Mouse (Mus musculus): ENCODE measurements around the gene Mcrs1. TPM values are rescaled to one million over a fixed set of nuclear protein-coding genes. Genes with fewer than 3 reads are reported as not detected.

Gene Mcrs1
- polyA plus RNA-seq, 1 experiment from 2014 or later = 131 TPM

DNA sequence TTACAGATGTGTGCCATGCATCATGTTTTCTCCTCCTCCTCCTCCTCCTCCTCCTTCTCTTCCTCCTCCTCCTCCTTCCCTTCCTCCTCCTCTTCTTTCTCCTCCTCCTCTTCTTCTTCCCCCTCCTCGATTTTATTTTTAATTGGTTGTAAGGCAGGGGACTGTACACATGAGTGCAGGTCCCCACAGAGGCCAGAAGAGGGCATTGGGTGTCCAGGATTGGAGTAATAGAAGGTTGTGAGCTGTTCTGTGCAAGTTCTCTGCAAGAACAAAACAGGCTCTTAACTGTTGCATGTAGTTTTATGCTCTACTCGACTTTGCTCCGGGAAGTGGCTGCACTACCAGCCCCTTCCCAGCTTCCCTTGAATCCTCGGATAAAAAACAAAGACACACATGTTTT lies 11.6 kb downstream of the Mcrs1 start:
- H3K36me3 ChIP-seq (ENCODE audit: control insufficient read depth, insufficient read depth, low read length) = peaks cover 22% of the 10 kb centered on the region
- no peak for ATAC-seq (ENCODE audit: low read depth)
- no peak overlapping the region for H3K4me3 ChIP-seq (ENCODE audit: low read length)
- no peak overlapping the region for H3K27ac ChIP-seq (ENCODE audit: low read length)
- H3K9ac ChIP-seq (ENCODE audit: low read length) = no peak overlapping the region
- H3K9me3 ChIP-seq (ENCODE audit: control insufficient read depth, low read length) = no peaks in the 10 kb centered on the region
- H3K27me3 ChIP-seq (ENCODE audit: control insufficient read depth, insufficient read depth, low read depth, low read length) = no peaks in the 10 kb centered on the region
- 71% methylated on average over 4 of the region's 4 CpGs for WGBS
- H3K4me1 ChIP-seq (replicated peaks; ENCODE audit: control insufficient read depth, insufficient read depth, low read length) = no peaks in the 10 kb centered on the region
- H3K4me2 ChIP-seq (ENCODE audit: low read depth, low read length) = no peak overlapping the region

DNA sequence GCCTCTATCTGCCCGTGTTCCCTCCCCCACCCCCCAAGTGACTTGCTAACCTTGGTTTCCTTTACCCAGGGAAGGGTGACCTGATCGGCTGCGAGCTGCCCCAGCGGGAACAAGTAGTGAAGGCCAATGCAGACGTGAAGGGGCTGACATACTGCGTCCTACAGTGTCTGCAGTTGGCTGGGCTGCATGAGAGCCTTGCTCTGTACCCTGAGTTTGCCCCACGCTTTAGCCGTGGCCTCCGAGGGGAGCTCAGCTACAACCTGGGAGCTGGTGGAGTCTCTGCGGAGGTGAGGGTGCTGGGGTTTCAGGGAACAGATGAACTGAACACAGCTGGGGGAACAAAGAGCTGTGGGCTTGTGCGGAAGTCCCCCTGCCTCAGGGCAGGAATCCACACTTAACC lies 13.8 kb downstream of the Mcrs1 start:
- Histone ChIP-seq H3K27ac (ENCODE audit: low read length) (no peak overlapping the region), H3K27me3 (ENCODE audit: control insufficient read depth, insufficient read depth, low read depth, low read length) (peaks cover 7% of the 10 kb centered on the region), H3K9ac (ENCODE audit: low read length) (no peak overlapping the region), H3K4me1 (replicated peaks; ENCODE audit: control insufficient read depth, insufficient read depth, low read length) (no peaks in the 10 kb centered on the region), H3K4me3 (ENCODE audit: low read length) (no peak overlapping the region), H3K4me2 (ENCODE audit: low read depth, low read length) (no peak overlapping the region), H3K36me3 (ENCODE audit: control insufficient read depth, insufficient read depth, low read length) (peaks cover 10% of the 10 kb centered on the region), H3K9me3 (ENCODE audit: control insufficient read depth, low read length) (no peaks in the 10 kb centered on the region)
- no peak for ATAC-seq (ENCODE audit: low read depth)
- 49% methylated on average over 11 of the region's 11 CpGs for WGBS

DNA sequence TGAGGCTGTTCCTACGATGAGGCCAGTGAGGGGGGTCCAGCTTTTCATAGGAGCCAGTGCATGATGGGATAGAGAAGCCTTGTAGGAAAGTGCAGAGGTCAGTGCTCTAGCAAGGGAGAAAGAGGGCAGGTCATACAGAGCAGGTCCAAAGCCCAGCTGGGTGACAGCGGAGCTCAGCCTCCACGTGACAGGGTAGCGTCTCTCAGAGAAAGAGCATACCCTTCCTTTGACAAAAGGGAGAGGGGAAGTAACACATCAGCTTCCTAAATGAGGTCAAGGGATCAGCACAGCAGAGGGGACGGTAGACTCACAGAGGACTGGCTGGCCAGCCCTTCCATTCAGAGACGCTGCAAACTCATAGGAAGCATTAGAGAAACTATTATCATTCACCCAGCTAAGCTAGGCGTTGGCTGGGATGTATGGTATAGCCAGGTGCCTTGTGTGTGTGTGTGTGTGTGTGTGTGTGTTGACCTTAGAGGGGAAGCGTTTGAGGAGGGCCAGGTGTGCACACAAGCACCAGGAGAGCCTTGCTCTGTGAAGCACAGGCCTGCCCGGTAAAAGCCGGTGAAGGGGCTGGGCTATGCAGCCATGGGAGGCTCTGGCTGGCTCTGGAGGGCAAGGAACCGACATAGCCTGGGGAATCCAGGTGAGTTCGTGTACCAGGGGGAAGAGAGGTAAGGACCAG lies 17.3 kb downstream of the Mcrs1 start:
- no peak overlapping the region for H3K27ac ChIP-seq (ENCODE audit: low read length)
- peaks cover 12% of the 10 kb centered on the region for H3K27me3 ChIP-seq (ENCODE audit: control insufficient read depth, insufficient read depth, low read depth, low read length)
- no peaks in the 10 kb centered on the region for H3K9me3 ChIP-seq (ENCODE audit: control insufficient read depth, low read length)
- no peaks in the 10 kb centered on the region for H3K4me1 ChIP-seq (replicated peaks; ENCODE audit: control insufficient read depth, insufficient read depth, low read length)
- no peak overlapping the region for H3K4me3 ChIP-seq (ENCODE audit: low read length)
- H3K36me3 ChIP-seq (ENCODE audit: control insufficient read depth, insufficient read depth, low read length) = no peaks in the 10 kb centered on the region
- no peak overlapping the region for H3K9ac ChIP-seq (ENCODE audit: low read length)
- no peak for ATAC-seq (ENCODE audit: low read depth)
- no peak overlapping the region for H3K4me2 ChIP-seq (ENCODE audit: low read depth, low read length)
- WGBS = 33% methylated on average over 12 of the region's 12 CpGs

DNA sequence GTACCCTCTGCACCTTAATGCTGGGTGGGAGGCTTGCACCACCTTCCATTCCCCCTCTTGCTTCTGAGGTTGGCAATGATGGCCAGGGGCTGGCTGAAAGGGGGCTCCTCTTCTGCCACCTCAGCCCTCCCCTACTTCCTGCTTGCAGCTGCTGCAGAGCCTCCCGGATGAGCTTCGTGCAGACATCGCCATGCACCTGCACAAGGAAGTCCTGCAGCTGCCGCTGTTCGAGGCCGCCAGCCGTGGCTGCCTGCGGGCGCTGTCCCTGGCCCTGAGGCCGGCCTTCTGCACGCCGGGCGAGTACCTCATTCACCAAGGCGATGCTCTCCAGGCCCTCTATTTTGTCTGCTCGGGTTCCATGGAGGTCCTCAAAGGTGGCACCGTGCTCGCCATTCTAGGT lies 18.0 kb downstream of the Mcrs1 start:
- Histone ChIP-seq H3K27ac (ENCODE audit: low read length) (no peak overlapping the region), H3K27me3 (ENCODE audit: control insufficient read depth, insufficient read depth, low read depth, low read length) (peaks cover 20% of the 10 kb centered on the region), H3K4me1 (replicated peaks; ENCODE audit: control insufficient read depth, insufficient read depth, low read length) (no peaks in the 10 kb centered on the region), H3K4me2 (ENCODE audit: low read depth, low read length) (no peak overlapping the region), H3K9me3 (ENCODE audit: control insufficient read depth, low read length) (no peaks in the 10 kb centered on the region), H3K9ac (ENCODE audit: low read length) (no peak overlapping the region), H3K4me3 (ENCODE audit: low read length) (no peak overlapping the region), H3K36me3 (ENCODE audit: control insufficient read depth, insufficient read depth, low read length) (no peaks in the 10 kb centered on the region)
- 52% methylated on average over 17 of the region's 17 CpGs for WGBS
- ATAC-seq (ENCODE audit: low read depth) = no peak

DNA sequence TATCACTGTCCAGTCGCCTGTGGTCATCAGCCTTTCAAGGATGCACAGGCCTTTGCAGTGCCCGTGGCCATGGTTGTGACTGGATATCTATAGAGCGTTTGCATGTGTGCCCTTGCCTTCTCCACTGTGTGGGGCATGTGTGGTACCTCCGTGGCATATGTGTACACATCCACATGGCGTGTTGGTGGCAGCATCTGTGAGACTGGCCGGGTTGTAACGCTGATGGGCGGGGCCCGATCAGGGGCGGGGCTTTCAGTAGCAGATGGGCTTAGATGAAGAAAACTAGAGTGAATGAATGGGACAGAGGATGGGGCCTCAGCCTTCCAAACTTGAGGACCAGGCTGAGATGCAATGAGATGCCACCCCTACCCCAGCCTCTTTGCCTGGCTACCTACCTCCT lies 19.8 kb downstream of the Mcrs1 start:
- 62% methylated on average over 10 of the region's 10 CpGs for WGBS
- H3K4me2 ChIP-seq (ENCODE audit: low read depth, low read length) = no peak overlapping the region
- H3K4me3 ChIP-seq (ENCODE audit: low read length) = no peak overlapping the region
- H3K27me3 ChIP-seq (ENCODE audit: control insufficient read depth, insufficient read depth, low read depth, low read length) = peaks cover 35% of the 10 kb centered on the region
- no peaks in the 10 kb centered on the region for H3K4me1 ChIP-seq (replicated peaks; ENCODE audit: control insufficient read depth, insufficient read depth, low read length)
- no peaks in the 10 kb centered on the region for H3K9me3 ChIP-seq (ENCODE audit: control insufficient read depth, low read length)
- no peak overlapping the region for H3K27ac ChIP-seq (ENCODE audit: low read length)
- no peak for ATAC-seq (ENCODE audit: low read depth)
- no peak overlapping the region for H3K9ac ChIP-seq (ENCODE audit: low read length)
- no peaks in the 10 kb centered on the region for H3K36me3 ChIP-seq (ENCODE audit: control insufficient read depth, insufficient read depth, low read length)

DNA sequence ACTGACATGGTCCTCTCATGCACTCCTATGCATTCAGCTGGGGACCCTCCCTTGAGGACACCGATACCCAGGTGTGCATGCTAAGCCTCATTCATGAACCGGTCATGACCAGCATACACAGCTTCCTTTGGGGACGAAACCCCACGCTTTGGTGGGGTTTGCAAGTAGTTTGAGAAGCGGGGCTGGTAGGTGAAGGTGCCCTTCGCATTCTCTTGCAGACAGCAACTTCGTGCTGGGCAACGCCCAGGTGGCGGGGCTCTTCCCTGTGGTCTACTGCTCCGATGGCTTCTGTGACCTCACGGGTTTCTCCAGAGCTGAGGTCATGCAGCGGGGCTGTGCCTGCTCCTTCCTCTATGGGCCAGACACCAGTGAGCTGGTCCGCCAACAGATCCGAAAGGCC lies 25.7 kb downstream of the Mcrs1 start:
- 23% methylated on average over 14 of the region's 14 CpGs for WGBS
- H3K9ac ChIP-seq (ENCODE audit: low read length) = no peak overlapping the region
- no peak overlapping the region for H3K27ac ChIP-seq (ENCODE audit: low read length)
- peaks cover 86% of the 10 kb centered on the region for H3K27me3 ChIP-seq (ENCODE audit: control insufficient read depth, insufficient read depth, low read depth, low read length)
- H3K4me2 ChIP-seq (ENCODE audit: low read depth, low read length) = no peak overlapping the region
- peaks cover 24% of the 10 kb centered on the region for H3K4me1 ChIP-seq (replicated peaks; ENCODE audit: control insufficient read depth, insufficient read depth, low read length)
- H3K36me3 ChIP-seq (ENCODE audit: control insufficient read depth, insufficient read depth, low read length) = no peaks in the 10 kb centered on the region
- ATAC-seq (ENCODE audit: low read depth) = no peak
- H3K9me3 ChIP-seq (ENCODE audit: control insufficient read depth, low read length) = no peaks in the 10 kb centered on the region
- H3K4me3 ChIP-seq (ENCODE audit: low read length) = no peak overlapping the region; the same call in 1 of the 2 replicates

DNA sequence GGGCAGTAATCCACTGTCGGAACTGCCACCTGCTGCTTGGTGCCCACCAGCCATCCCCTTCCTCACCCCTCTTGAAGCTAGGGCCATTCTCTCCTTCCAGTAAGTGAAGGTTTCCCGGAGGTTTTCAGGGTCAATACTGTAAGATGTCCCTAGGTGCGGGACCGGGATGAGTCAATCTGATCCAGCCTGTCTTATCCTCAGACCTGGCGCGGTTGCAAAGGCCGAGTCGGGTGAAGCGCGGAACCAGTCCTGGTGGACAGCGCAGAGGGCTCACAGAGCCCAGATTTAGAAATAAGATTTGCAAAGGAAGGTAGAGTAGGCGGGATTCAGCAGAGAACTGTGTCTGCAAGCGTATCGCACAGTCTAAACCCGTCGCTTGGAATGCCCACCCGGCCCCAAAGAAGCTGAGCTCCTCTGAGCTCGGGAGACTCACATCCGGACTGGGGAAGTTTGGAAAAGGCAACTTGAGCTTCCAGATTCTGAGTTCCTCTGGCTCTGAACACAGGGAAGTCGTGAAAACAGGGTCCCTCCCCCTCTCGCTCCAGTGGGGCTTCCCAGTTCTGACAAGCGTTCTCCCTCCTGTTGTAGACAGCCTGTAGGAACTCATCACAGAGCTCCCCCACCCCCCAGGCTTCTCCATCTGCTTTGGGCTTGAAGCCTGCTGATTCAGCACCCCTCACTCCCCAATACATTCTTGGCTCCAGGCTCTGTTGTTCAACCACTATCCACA lies 26.5 kb downstream of the Mcrs1 start:
- ATAC-seq (ENCODE audit: low read depth) = peak; percentile 26; the same call in 1 of the 2 replicates
- WGBS = 2% methylated on average over 22 of the region's 22 CpGs
- H3K27me3 ChIP-seq (ENCODE audit: control insufficient read depth, insufficient read depth, low read depth, low read length) = peaks cover 90% of the 10 kb centered on the region
- peak overlapping the region; percentile 88 for H3K4me2 ChIP-seq (ENCODE audit: low read depth, low read length)
- H3K4me1 ChIP-seq (replicated peaks; ENCODE audit: control insufficient read depth, insufficient read depth, low read length) = peaks cover 24% of the 10 kb centered on the region
- H3K27ac ChIP-seq (ENCODE audit: low read length) = no peak overlapping the region
- H3K9ac ChIP-seq (ENCODE audit: low read length) = no peak overlapping the region
- no peaks in the 10 kb centered on the region for H3K9me3 ChIP-seq (ENCODE audit: control insufficient read depth, low read length)
- H3K4me3 ChIP-seq (ENCODE audit: low read length) = peak overlapping the region; percentile 54
- no peaks in the 10 kb centered on the region for H3K36me3 ChIP-seq (ENCODE audit: control insufficient read depth, insufficient read depth, low read length)

DNA sequence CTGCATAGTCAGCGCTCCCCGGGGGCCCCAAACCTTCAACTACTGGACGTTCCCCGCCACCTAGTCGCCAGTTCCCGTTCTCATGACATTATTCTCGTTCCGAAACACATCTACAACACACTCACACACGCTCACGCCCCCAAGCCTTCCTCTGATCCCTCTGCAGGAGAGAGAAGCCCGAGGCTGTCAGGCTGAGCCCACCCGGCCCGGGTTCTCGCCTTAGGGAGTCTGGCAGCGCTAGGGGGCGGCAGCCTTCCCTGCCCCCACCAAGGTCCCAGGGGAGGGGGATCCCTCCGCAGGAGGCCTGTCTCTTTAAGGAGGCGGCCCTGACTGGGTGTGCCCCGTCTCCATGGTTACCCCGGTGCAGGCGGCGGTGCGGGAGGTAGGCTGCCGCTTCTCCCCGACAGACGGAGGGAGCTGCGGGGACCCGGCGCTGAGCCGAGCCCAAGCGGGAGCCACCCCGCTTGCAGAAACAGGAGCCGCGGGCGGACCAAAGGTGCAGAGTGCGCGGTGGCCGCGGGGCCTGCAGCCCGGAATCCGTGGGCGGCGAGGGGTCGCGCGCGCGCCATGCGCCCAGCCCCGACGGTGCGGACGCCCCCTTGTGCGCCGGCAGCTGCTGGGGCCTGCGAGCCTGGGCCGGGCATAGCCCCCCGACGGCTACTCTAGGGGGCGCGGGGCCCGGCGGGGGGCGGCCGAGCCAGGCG lies 27.4 kb downstream of the Mcrs1 start, which contains the start of gene Kcnh3:
Gene Kcnh3 (plus strand): TSS at position 654 of the 704 bp plus-strand sequence.
- peak within 1 kb of the TSS; percentile 36 for H3K9ac ChIP-seq (ENCODE audit: low read length)
- H3K27ac ChIP-seq (ENCODE audit: low read length) = no peak within 1 kb of the TSS
- peak within 1 kb of the TSS; percentile 54 for H3K4me3 ChIP-seq (ENCODE audit: low read length)
- H3K36me3 ChIP-seq (ENCODE audit: control insufficient read depth, insufficient read depth, low read length) = no peaks in the 10 kb centered on the region
- peak; percentile 68 for ATAC-seq (ENCODE audit: low read depth)
- H3K27me3 ChIP-seq (ENCODE audit: control insufficient read depth, insufficient read depth, low read depth, low read length) = peaks cover 94% of the 10 kb centered on the region
- H3K4me2 ChIP-seq (ENCODE audit: low read depth, low read length) = peak within 1 kb of the TSS; percentile 88
- H3K9me3 ChIP-seq (ENCODE audit: control insufficient read depth, low read length) = no peaks in the 10 kb centered on the region
- H3K4me1 ChIP-seq (replicated peaks; ENCODE audit: control insufficient read depth, insufficient read depth, low read length) = peaks cover 24% of the 10 kb centered on the region
- WGBS = under 1% methylated on average over 54 of the region's 66 CpGs

DNA sequence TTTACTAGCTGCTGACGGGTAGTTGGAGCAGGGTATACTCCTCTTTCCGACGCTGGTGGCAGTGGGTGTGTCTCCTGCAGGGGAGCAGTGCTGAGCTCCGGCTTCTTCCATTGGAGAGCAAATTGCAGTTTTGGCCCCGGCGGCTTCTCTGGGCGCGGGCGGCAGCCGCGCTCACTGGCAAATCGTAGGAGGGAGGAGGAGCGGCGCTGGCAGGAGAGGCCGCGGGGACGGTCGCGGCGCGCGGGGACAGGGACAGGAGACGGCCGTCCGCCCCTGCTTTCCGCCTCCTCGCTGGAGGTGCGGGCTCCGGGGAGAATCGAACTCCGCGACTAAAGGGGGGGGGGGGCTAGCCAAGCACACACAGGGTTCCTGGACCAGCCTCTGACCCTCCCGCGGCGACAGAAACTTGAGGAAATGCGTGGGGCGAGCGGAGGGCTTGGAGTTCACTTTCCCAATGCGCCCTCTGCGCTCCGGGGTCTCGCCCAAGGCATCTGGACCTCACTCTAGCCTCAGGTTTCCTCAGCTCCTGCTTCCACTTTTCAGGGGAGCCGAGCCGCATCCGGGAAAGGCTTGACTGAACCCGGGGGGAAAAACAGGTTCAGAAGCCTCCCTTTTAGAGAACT lies 28.1 kb downstream of the Mcrs1 start:
- Histone ChIP-seq H3K9ac (ENCODE audit: low read length) (peak overlapping the region; percentile 36), H3K36me3 (ENCODE audit: control insufficient read depth, insufficient read depth, low read length) (no peaks in the 10 kb centered on the region), H3K4me1 (replicated peaks; ENCODE audit: control insufficient read depth, insufficient read depth, low read length) (peaks cover 24% of the 10 kb centered on the region), H3K4me2 (ENCODE audit: low read depth, low read length) (peak overlapping the region; percentile 88), H3K9me3 (ENCODE audit: control insufficient read depth, low read length) (no peaks in the 10 kb centered on the region), H3K27ac (ENCODE audit: low read length) (no peak overlapping the region), H3K27me3 (ENCODE audit: control insufficient read depth, insufficient read depth, low read depth, low read length) (peaks cover 87% of the 10 kb centered on the region), H3K4me3 (ENCODE audit: low read length) (peak overlapping the region; percentile 54)
- WGBS = under 1% methylated on average over 41 of the region's 46 CpGs
- ATAC-seq (ENCODE audit: low read depth) = no peak

Measured in lung, embryonic 16.5 days (tissue).